Mouse (Mus musculus) liver (tissue): ENCODE data around the gene Ankmy1.

Experiments used
- DNase-seq: peaks from one replicate; pipeline ENCODE4 v3.0.0-alpha.2; 2020; ENCODE audit warnings: mixed read lengths

Ankmy1 gene

GRCm38 (mm10) chr1:92902786-92903185 lies at the start of gene Ankmy1:
Gene Ankmy1 (minus strand): TSS chr1:92902906.
- peak; percentile 71 for DNase-seq

- no peak for DNase-seq
Observed at GRCm38 (mm10) chr1:92950607-92951006, 47.9 kb upstream of the Ankmy1 start, which contains the start of gene Gpr35. Gene Gpr35 (plus strand): TSS chr1:92950865.

GRCm38 (mm10) chr1:92949426-92949825 lies 46.7 kb upstream of the Ankmy1 start:
- peak; percentile 34 for DNase-seq

- no peak for DNase-seq
Observed at GRCm38 (mm10) chr1:92947966-92948365, 45.3 kb upstream of the Ankmy1 start.

GRCm38 (mm10) chr1:92943219-92943989 lies 40.7 kb upstream of the Ankmy1 start:
- no peak for DNase-seq

- DNase-seq: no peak
Observed at GRCm38 (mm10) chr1:92939746-92940145, 37.0 kb upstream of the Ankmy1 start.

- no peak for DNase-seq
Observed at GRCm38 (mm10) chr1:92937797-92938196, 35.1 kb upstream of the Ankmy1 start.

GRCm38 (mm10) chr1:92936467-92936866 lies 33.8 kb upstream of the Ankmy1 start:
- DNase-seq: no peak

- DNase-seq: no peak
Observed at GRCm38 (mm10) chr1:92935977-92936376, 33.3 kb upstream of the Ankmy1 start.

- peak; percentile 64 for DNase-seq
Observed at GRCm38 (mm10) chr1:92935054-92935962, 32.6 kb upstream of the Ankmy1 start.

- DNase-seq: peak; percentile 94
Observed at GRCm38 (mm10) chr1:92934182-92934827, 31.6 kb upstream of the Ankmy1 start, which contains the start of gene Capn10. Gene Capn10 (plus strand): TSS chr1:92934376.

GRCm38 (mm10) chr1:92933611-92934010 lies 30.9 kb upstream of the Ankmy1 start:
- DNase-seq: no peak

- DNase-seq: no peak
Observed at GRCm38 (mm10) chr1:92930171-92930706, 27.5 kb upstream of the Ankmy1 start.

- DNase-seq: no peak
Observed at GRCm38 (mm10) chr1:92921496-92921895, 18.8 kb upstream of the Ankmy1 start.

- DNase-seq: no peak
Observed at GRCm38 (mm10) chr1:92920474-92921200, 17.9 kb upstream of the Ankmy1 start.

GRCm38 (mm10) chr1:92919775-92920174 lies 17.1 kb upstream of the Ankmy1 start:
- DNase-seq: no peak

- DNase-seq: no peak
Observed at GRCm38 (mm10) chr1:92919151-92919550, 16.4 kb upstream of the Ankmy1 start.

GRCm38 (mm10) chr1:92916725-92917124 lies 14.0 kb upstream of the Ankmy1 start:
- DNase-seq: no peak

- peak; percentile 2 for DNase-seq
Observed at GRCm38 (mm10) chr1:92914993-92915392, 12.3 kb upstream of the Ankmy1 start.

GRCm38 (mm10) chr1:92914239-92914638 lies 11.5 kb upstream of the Ankmy1 start:
- DNase-seq: no peak

- no peak for DNase-seq
Observed at GRCm38 (mm10) chr1:92912286-92912685, 9.6 kb upstream of the Ankmy1 start.

- no peak for DNase-seq
Observed at GRCm38 (mm10) chr1:92911721-92912138, 9.0 kb upstream of the Ankmy1 start.
